Mouse (Mus musculus) heart, postnatal 0 days (tissue): ENCODE measurements around the gene Immp2l.

Experiments used
- CTCF ChIP-seq: IDR thresholded peaks from 2 replicates; pipeline ENCODE4 v1.5.1; 2016; ENCODE audit warnings: antibody characterized with exemption, control low read depth, low read depth
- EP300 ChIP-seq: IDR thresholded peaks from 2 replicates; pipeline ENCODE4 v1.6.1; 2016; ENCODE audit warnings: antibody characterized with exemption, low read depth

- no peak for TF ChIP-seq CTCF
- no peak for TF ChIP-seq EP300
Observed at GRCm38 (mm10) chr12:41223686-41224085, 199.8 kb downstream of the Immp2l start.
